ENCODE assay signal across 8 mouse cellular contexts in the genomic region with DNA sequence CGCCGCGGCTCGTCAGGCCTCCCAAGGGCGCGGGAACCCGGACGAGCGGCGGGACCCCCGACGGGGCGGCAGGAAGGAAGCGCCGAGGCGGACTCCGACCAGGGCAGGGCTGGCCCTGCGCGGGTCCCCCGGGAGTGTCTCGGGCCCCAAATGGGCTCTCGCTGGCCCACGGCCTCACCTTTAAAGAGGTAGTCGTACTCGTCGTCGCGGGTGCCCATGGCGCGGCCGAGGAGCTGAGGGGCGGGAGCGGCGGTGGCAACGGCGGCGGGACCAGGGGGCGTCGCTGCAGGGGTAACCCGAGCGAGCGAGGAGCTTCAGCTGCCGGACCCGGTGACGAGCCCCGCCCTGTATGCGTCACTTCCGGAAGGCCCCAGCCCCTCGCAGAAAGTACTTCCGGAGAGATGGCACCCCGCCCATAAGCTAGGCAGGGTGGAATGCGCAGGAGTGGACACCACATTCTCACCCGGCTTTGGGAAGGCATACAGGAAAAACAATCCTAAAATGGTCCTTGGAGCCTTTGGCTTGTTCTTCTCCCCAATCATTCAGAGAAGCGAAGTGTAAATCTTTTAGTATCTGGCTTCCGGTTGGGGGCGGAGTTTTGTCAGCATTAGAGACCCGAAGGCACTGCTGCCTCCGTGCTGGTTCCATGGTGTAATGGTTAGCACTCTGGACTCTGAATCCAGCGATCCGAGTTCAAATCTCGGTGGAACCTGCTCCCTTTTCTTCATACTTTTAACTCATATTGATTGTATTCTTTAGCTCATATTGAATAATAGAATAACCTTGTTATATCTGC. TPM values are rescaled to one million over a fixed set of nuclear protein-coding genes. Genes with fewer than 3 reads are reported as not detected.
A peak's percentile ranks its signal among the peaks of the same experiment; 100 is the strongest.
DNase-seq lines count a peak whose midpoint lies in the region; ATAC-seq lines count a peak whose summit lies in the region.

TSS of gene Rab11a (minus strand) at position 353 of the 796 bp plus-strand sequence.

- H3K9me3 ChIP-seq in forebrain, embryonic 14.5 days (replicated peaks; ENCODE audit: control insufficient read depth, low read length) = no peaks in the 10 kb centered on the region
- no peaks in the 10 kb centered on the region for H3K9me3 ChIP-seq in neural tube, embryonic 15.5 days (replicated peaks)

- peak within 1 kb of the TSS; percentile 54 for H3K4me2 ChIP-seq in forebrain, embryonic 14.5 days (ENCODE audit: low read length)
- H3K4me2 ChIP-seq in neural tube, embryonic 15.5 days = peak within 1 kb of the TSS; percentile 72

- peaks cover 4% of the 10 kb centered on the region; the same call in 1 of the 2 replicates for H3K4me1 ChIP-seq in forebrain, embryonic 14.5 days (ENCODE audit: control insufficient read depth, insufficient read depth, low read length)
- peaks cover 13% of the 10 kb centered on the region for H3K4me1 ChIP-seq in neural tube, embryonic 15.5 days

- DNase-seq in ES-CJ7 (ENCODE audit: low read depth, low spot score) = peak; percentile 95
- DNase-seq in cerebellum, adult 11 months = peak; percentile 96
- peak; percentile 97 for DNase-seq in forebrain, embryonic 14.5 days (ENCODE audit: low spot score)
- peak; percentile 97 to 99 for DNase-seq in heart, postnatal 14 days
- peak; percentile 96 for DNase-seq in layer of hippocampus, adult 11-12 months (ENCODE audit: low spot score)
- peak; percentile 95 to 96 for DNase-seq in lung, adult 18-20 months
- DNase-seq in testis, postnatal 14 days (ENCODE audit: low spot score) = peak; percentile 96

- peak; percentile 97 for ATAC-seq in forebrain, embryonic 14.5 days
- peak; percentile 98 for ATAC-seq in neural tube, embryonic 15.5 days (ENCODE audit: low FRiP score)

- H3K9ac ChIP-seq in forebrain, embryonic 14.5 days (ENCODE audit: low read length) = peak within 1 kb of the TSS; percentile 88
- H3K9ac ChIP-seq in neural tube, embryonic 15.5 days (replicated peaks) = peak within 1 kb of the TSS; percentile 92

- H3K27me3 ChIP-seq in forebrain, embryonic 14.5 days (replicated peaks; ENCODE audit: control insufficient read depth, insufficient read depth, low read length) = no peaks in the 10 kb centered on the region
- H3K27me3 ChIP-seq in neural tube, embryonic 15.5 days (replicated peaks) = no peaks in the 10 kb centered on the region

- intact Hi-C loops in heart, postnatal 14 days (cut with DNase I) = loop anchor here (5.0 kb wide), 1 partner anchor 75 kb away; the partner anchor contains the start of gene Dennd4a

- peak within 1 kb of the TSS; percentile 94 for H3K27ac ChIP-seq in forebrain, embryonic 14.5 days (ENCODE audit: low read depth, low read length)
- H3K27ac ChIP-seq in neural tube, embryonic 15.5 days (replicated peaks) = peak within 1 kb of the TSS; percentile 96

- peak within 1 kb of the TSS; percentile 97 for H3K4me3 ChIP-seq in forebrain, embryonic 14.5 days (ENCODE audit: low read depth, low read length)
- peak within 1 kb of the TSS; percentile 99 for H3K4me3 ChIP-seq in neural tube, embryonic 15.5 days (replicated peaks)

- H3K36me3 ChIP-seq in forebrain, embryonic 14.5 days (ENCODE audit: control insufficient read depth, insufficient read depth, low read length) = no peaks in the 10 kb centered on the region
- no peaks in the 10 kb centered on the region for H3K36me3 ChIP-seq in neural tube, embryonic 15.5 days

- WGBS in forebrain, embryonic 14.5 days = under 1% methylated on average over 58 of the region's 61 CpGs
- under 1% methylated on average over 61 of the region's 61 CpGs for WGBS in neural tube, embryonic 15.5 days

RNA-seq across cellular contexts. Expression of gene Rab11a, which starts in this region (rescaled TPM):
- polyA plus RNA-seq in forebrain, embryonic 14.5 days (2014; fragmentation: Nextera tagmentation; extraction: Ambion mirVana) = 410 and 427 TPM in 2 replicates
- total RNA-seq in heart, postnatal 14 days (2021) = 100 to 1,000 TPM; 216 to 231 TPM
- polyA plus RNA-seq in neural tube, embryonic 15.5 days (2015; fragmentation: Nextera tagmentation; extraction: Ambion mirVana) = 398 and 419 TPM in 2 replicates

Comparison
In these comparisons a context has a peak if more than half of its experiments do, and no peak if none do; other contexts are left out.
1. Peak in every context shown above with its lines: DNase-seq, ATAC-seq, H3K4me3 ChIP-seq and H3K27ac ChIP-seq.